Comparison of ENCODE assay signal across 26 mouse cellular contexts in the genomic region with DNA sequence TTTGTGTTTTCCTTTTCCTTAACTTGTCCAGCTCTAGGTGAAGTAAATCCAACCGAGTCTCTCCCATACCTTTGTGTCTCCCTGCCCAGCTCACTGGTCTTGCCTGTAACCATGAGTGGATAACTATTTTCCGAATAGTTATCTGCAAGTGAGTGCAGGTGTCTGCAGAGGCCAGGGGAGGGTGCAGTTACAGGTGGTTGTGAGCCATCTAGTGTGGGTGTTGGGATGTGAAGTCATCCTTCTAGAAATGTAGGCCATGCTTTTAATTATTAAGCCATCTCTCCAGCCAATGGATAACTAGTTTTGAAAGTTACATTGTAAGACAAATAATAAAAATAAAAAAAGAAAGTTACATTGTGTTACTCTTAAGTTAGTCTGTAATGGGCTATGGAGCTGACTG. TPM values are rescaled to one million over a fixed set of nuclear protein-coding genes. Genes with fewer than 3 reads are reported as not detected.
"Had no signal": no experiment of that assay in that cellular context is flagged by ENCODE, and none has a peak within 500 bp of the region (broad histone marks: within the 10 kb centered on the region; RNA-seq: fewer than 3 reads in every experiment).

No protein-coding gene starts in this region.

- H3K36me3 ChIP-seq: midbrain, embryonic 15.5 days had no signal

- H3K4me3 ChIP-seq: layer of hippocampus, adult 2 months; limb, embryonic 10.5 days; limb, embryonic 13.5 days; midbrain, embryonic 12.5 days; midbrain, embryonic 15.5 days; neural tube, embryonic 12.5 days; neural tube, embryonic 15.5 days had no signal

- H3K27me3 ChIP-seq: limb, embryonic 13.5 days; midbrain, embryonic 12.5 days; midbrain, embryonic 15.5 days; neural tube, embryonic 12.5 days; neural tube, embryonic 15.5 days had no signal

- H3K9ac ChIP-seq: limb, embryonic 13.5 days; liver, embryonic 14.5 days; liver, postnatal 0 days; lung, embryonic 14.5 days; midbrain, embryonic 12.5 days; midbrain, embryonic 15.5 days; neural tube, embryonic 12.5 days; neural tube, embryonic 15.5 days had no signal

- DNase-seq: layer of hippocampus, adult 9-11 months; liver, postnatal 0 days; lung, embryonic 14.5 days; right cerebral cortex, adult 18-20 months; right cerebral cortex, postnatal 14 days; right cerebral cortex, postnatal 4 days; thymus, adult 2 months; thymus, postnatal 14 days; thymus, postnatal 4 days had no signal

- H3K27ac ChIP-seq: layer of hippocampus, adult 2 months; limb, embryonic 10.5 days; limb, embryonic 13.5 days; liver, embryonic 14.5 days; macrophage; midbrain, embryonic 12.5 days; midbrain, embryonic 15.5 days; neural tube, embryonic 12.5 days; neural tube, embryonic 15.5 days; stomach, postnatal 0 days had no signal

- H3K4me1 ChIP-seq: limb, embryonic 10.5 days; limb, embryonic 13.5 days; midbrain, embryonic 12.5 days; midbrain, embryonic 15.5 days; neural tube, embryonic 12.5 days; neural tube, embryonic 15.5 days had no signal

RNA-seq across cellular contexts. Expression of gene Clrn2, which starts 60.0 kb away (rescaled TPM):
- total RNA-seq: megakaryocyte, adult 5-6 weeks had no signal
- polyA plus RNA-seq: intestine, embryonic 14.5 days; kidney, embryonic 14.5 days; large intestine, adult 2 months; limb, embryonic 10.5 days; limb, embryonic 13.5 days; liver, embryonic 11.5 days; liver, embryonic 14.5 days; liver, postnatal 0 days; lung, embryonic 14.5 days; lung, postnatal 0 days; macrophage; neural tube, embryonic 12.5 days; neural tube, embryonic 15.5 days; stomach, embryonic 14.5 days; stomach, postnatal 0 days; thymus, adult 2 months had no signal
